Mouse (Mus musculus): ENCODE measurements around the gene Olfr792.

Olfr792 gene

GRCm38 (mm10) chr10:129538862-129539261 is at the start of gene Olfr792:
TSS of gene Olfr792 (plus strand) at chr10:129539162.
- no peak for DNase-seq

- no peak for DNase-seq
These were observed 48.9 kb upstream of the Olfr792 start for GRCm38 (mm10) chr10:129490101-129490500.

GRCm38 (mm10) chr10:129498192-129498591 is 40.8 kb upstream of the Olfr792 start, which contains the start of gene Olfr790:
TSS of gene Olfr790 (plus strand) at chr10:129498492.
- no peak for DNase-seq

GRCm38 (mm10) chr10:129521492-129521891 is 17.5 kb upstream of the Olfr792 start, which contains the start of gene Olfr791:
TSS of gene Olfr791 (plus strand) at chr10:129521792.
- no peak for DNase-seq

GRCm38 (mm10) chr10:129549354-129549753 is 10.4 kb downstream of the Olfr792 start:
- DNase-seq, result no peak

- DNase-seq, result no peak
These were observed 28.4 kb downstream of the Olfr792 start, which contains the start of gene Olfr794 for GRCm38 (mm10) chr10:129567355-129567754. TSS of gene Olfr794 (plus strand) at chr10:129567655.

- DNase-seq, result no peak
These were observed 38.1 kb downstream of the Olfr792 start for GRCm38 (mm10) chr10:129577066-129577465.

Data from kidney, adult 11 months (tissue).